Mouse (Mus musculus): ENCODE measurements around the gene Pld4. TPM values are rescaled to one million over a fixed set of nuclear protein-coding genes. Genes with fewer than 3 reads are reported as not detected.

Gene Pld4
- polyA plus RNA-seq, 1 experiment from 2014 or later = 7.9 TPM

DNA sequence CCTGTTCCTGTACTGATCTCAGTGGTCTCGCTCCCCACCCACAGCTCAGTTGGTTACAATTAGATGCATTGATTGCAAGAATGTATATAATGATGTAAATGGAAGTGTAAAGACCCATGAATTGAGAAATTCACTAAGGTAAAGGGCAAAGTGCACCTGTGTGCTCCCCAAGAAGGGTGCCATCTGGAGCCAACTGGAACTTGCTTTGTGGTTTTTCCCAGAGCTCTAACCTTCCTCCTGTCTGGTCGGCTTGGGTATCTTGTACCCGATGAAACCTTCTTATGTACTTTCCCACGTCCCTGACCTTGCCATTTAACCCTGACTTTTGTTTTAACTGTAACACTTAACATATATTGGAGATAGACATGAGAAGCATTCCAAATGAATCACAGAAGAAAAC, 4.6 kb upstream of the Pld4 start:
- peaks cover 20% of the 10 kb centered on the region for H3K27me3 ChIP-seq (replicated peaks)
- H3K9ac ChIP-seq = no peak overlapping the region
- H3K27ac ChIP-seq = no peak overlapping the region
- H3K36me3 ChIP-seq = no peaks in the 10 kb centered on the region
- H3K4me1 ChIP-seq = no peaks in the 10 kb centered on the region
- H3K4me2 ChIP-seq = no peak overlapping the region
- 58% methylated on average over 4 of the region's 4 CpGs for WGBS (ENCODE audit: insufficient replicate concordance)
- H3K9me3 ChIP-seq (replicated peaks) = no peaks in the 10 kb centered on the region
- H3K4me3 ChIP-seq = no peak overlapping the region
- no peak for ATAC-seq

DNA sequence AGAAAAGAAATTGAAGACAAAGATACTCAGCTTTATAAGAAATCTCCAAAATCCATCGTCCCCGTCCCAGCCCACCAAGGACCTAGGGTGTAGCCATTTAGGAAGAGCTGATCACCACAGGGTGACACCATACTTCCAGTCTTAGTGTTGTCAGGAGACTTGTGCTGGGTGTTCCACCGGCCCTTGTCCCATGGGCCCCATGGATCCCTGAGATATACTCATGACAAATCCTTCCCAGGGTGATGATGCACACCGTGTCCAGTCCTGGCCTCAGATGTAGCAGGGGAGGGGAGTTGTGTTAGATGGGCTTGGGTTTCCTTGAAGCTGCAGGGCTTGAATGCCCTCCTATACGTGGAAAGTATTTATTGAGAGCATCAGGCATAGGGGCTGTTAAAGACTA, 2.6 kb upstream of the Pld4 start:
- no peak for ATAC-seq
- Histone ChIP-seq H3K4me3 (no peak overlapping the region), H3K9ac (no peak overlapping the region), H3K36me3 (no peaks in the 10 kb centered on the region), H3K27me3 (replicated peaks) (peaks cover 15% of the 10 kb centered on the region), H3K4me1 (no peaks in the 10 kb centered on the region), H3K9me3 (replicated peaks) (no peaks in the 10 kb centered on the region), H3K27ac (no peak overlapping the region), H3K4me2 (no peak overlapping the region)
- 62% methylated on average over 5 of the region's 5 CpGs for WGBS (ENCODE audit: insufficient replicate concordance)

GRCm38 (mm10) chr12:112759471-112759870, 984 bp upstream of the Pld4 start:
- no peak overlapping the region for H3K4me2 ChIP-seq
- no peak overlapping the region for H3K27ac ChIP-seq
- no peaks in the 10 kb centered on the region for H3K36me3 ChIP-seq
- no peak overlapping the region for H3K9ac ChIP-seq
- WGBS (ENCODE audit: insufficient replicate concordance) = 59% methylated on average over 3 of the region's 3 CpGs
- H3K9me3 ChIP-seq (replicated peaks) = no peaks in the 10 kb centered on the region
- H3K27me3 ChIP-seq (replicated peaks) = peaks cover 15% of the 10 kb centered on the region
- ATAC-seq = no peak
- H3K4me3 ChIP-seq = no peak overlapping the region
- H3K4me1 ChIP-seq = no peaks in the 10 kb centered on the region

DNA sequence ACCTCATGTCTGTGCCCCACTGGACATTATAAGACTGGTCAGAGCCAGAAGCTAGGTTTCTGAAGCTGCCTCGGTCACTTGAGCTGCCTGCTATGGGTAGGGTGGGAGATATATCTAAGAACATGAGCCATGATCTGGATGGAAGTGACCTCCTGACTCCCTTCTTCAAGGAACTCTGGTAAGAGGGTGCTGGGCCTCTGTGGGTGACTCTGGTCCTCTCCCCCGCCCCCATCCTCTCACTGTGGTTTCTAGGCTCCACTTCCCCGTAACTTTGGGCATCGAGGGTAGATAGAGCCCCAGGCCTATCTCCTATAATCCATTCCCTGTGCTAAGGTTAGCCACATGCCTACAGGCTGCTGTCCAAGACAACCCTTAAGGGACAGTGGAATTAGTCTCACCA, 956 bp downstream of the Pld4 start:
- ATAC-seq = no peak
- Histone ChIP-seq H3K9ac (no peak overlapping the region), H3K9me3 (replicated peaks) (no peaks in the 10 kb centered on the region), H3K4me3 (no peak overlapping the region), H3K4me2 (no peak overlapping the region), H3K4me1 (no peaks in the 10 kb centered on the region), H3K36me3 (no peaks in the 10 kb centered on the region), H3K27ac (no peak overlapping the region), H3K27me3 (replicated peaks) (peaks cover 6% of the 10 kb centered on the region; the same call in 1 of the 2 replicates)
- WGBS (ENCODE audit: insufficient replicate concordance) = 30% methylated on average over 4 of the region's 4 CpGs

DNA sequence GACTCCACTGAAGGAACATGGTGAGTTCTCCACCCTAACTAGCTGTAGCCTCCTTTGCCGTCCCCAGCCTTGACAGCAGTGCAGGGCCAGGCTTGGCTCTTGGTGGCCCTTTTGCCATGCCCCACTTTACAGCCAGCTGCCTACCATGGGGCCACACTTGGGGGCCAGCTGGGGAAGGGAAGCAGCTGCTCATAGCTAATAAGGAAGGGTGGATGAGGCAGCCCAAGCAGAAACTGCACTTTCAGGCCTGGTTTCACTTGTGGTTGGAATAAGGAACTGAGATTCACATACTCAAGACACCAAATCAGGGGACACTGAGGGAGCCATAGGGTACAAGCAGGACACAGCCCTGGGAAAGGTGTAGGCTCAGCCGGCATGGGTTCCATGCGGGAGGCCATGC, 1.6 kb downstream of the Pld4 start:
- H3K4me3 ChIP-seq = no peak overlapping the region
- H3K27me3 ChIP-seq (replicated peaks) = peaks cover 6% of the 10 kb centered on the region; the same call in 1 of the 2 replicates
- H3K9ac ChIP-seq = no peak overlapping the region
- WGBS (ENCODE audit: insufficient replicate concordance) = 57% methylated on average over 3 of the region's 3 CpGs
- no peaks in the 10 kb centered on the region for H3K4me1 ChIP-seq
- H3K4me2 ChIP-seq = no peak overlapping the region
- no peaks in the 10 kb centered on the region for H3K9me3 ChIP-seq (replicated peaks)
- no peak overlapping the region for H3K27ac ChIP-seq
- no peaks in the 10 kb centered on the region for H3K36me3 ChIP-seq
- ATAC-seq = 0 out of 2 replicates have a peak, but pooled peaks have one; percentile 27

DNA sequence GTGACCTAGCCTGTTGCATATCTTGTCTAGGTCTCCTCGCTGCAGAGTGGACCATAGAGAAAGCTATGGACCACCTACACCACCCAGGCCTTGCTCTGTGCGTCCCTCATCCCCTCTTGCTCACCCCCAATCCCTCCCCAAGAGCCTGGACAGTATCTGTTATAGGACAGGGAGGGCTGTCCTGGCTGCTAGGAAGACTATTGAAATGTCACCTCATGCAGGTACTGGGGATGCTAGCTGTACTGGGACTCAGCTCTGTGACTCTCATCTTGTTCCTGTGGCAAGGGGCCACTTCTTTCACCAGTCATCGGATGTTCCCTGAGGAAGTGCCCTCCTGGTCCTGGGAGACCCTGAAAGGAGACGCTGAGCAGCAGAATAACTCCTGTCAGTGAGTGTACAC, 2.7 kb downstream of the Pld4 start:
- Histone ChIP-seq H3K4me3 (no peak overlapping the region), H3K27me3 (replicated peaks) (peaks cover 10% of the 10 kb centered on the region; the same call in 1 of the 2 replicates), H3K4me2 (no peak overlapping the region), H3K4me1 (no peaks in the 10 kb centered on the region), H3K9ac (no peak overlapping the region), H3K27ac (no peak overlapping the region), H3K9me3 (replicated peaks) (no peaks in the 10 kb centered on the region), H3K36me3 (no peaks in the 10 kb centered on the region)
- 57% methylated on average over 4 of the region's 4 CpGs for WGBS (ENCODE audit: insufficient replicate concordance)
- no peak for ATAC-seq

DNA sequence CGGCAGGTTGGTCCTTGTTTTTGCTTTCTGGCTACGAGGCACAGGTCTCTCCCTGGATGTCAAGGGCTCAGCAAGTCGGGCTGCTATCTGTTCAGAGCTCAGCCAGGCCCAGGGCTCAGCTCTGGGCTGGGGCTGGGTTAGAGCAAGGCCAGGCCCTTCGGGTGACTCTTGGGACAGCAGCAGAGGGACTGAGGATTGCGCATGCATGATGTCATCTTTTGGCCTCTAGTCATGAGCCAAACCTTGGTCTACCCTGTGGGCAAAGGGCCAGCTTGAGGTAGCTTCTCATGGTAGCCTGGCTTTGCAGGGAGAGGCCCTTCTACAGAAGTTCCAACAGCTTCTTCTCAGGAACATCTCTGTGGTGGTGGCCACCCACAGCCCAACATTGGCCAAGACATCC, 3.7 kb downstream of the Pld4 start:
- no peak overlapping the region for H3K4me2 ChIP-seq
- no peaks in the 10 kb centered on the region for H3K36me3 ChIP-seq
- no peak overlapping the region for H3K27ac ChIP-seq
- no peak for ATAC-seq
- H3K9ac ChIP-seq = no peak overlapping the region
- WGBS (ENCODE audit: insufficient replicate concordance) = 58% methylated on average over 5 of the region's 5 CpGs
- no peaks in the 10 kb centered on the region for H3K4me1 ChIP-seq
- no peaks in the 10 kb centered on the region for H3K9me3 ChIP-seq (replicated peaks)
- H3K4me3 ChIP-seq = no peak overlapping the region
- H3K27me3 ChIP-seq (replicated peaks) = peaks cover 10% of the 10 kb centered on the region; the same call in 1 of the 2 replicates

DNA sequence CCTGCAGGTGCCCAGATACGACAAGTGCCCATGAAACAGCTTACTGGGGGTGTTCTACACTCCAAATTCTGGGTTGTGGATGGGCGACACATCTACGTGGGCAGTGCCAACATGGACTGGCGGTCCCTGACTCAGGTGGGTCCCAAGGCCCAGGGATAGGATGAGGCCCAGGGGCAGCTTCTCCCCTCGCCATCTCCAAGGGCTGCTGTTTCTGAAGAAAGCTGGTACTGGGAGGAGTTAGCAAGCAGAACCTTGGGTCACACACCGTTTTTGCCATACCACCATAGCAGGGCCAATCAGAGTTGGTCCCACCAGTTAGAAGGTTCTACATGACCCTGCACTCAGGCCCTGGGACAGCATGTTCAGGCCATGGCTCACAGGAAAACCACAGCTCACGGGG, 4.5 kb downstream of the Pld4 start:
- H3K27ac ChIP-seq = no peak overlapping the region
- no peak overlapping the region for H3K4me3 ChIP-seq
- WGBS (ENCODE audit: insufficient replicate concordance) = 55% methylated on average over 7 of the region's 7 CpGs
- no peaks in the 10 kb centered on the region for H3K4me1 ChIP-seq
- H3K9me3 ChIP-seq (replicated peaks) = no peaks in the 10 kb centered on the region
- no peaks in the 10 kb centered on the region for H3K36me3 ChIP-seq
- no peak overlapping the region for H3K4me2 ChIP-seq
- peaks cover 10% of the 10 kb centered on the region; the same call in 1 of the 2 replicates for H3K27me3 ChIP-seq (replicated peaks)
- ATAC-seq = no peak
- H3K9ac ChIP-seq = no peak overlapping the region

- WGBS (ENCODE audit: insufficient replicate concordance) = 76% methylated on average over 7 of the region's 7 CpGs
These were observed 6.1 kb downstream of the Pld4 start for GRCm38 (mm10) chr12:112766586-112766985.

DNA sequence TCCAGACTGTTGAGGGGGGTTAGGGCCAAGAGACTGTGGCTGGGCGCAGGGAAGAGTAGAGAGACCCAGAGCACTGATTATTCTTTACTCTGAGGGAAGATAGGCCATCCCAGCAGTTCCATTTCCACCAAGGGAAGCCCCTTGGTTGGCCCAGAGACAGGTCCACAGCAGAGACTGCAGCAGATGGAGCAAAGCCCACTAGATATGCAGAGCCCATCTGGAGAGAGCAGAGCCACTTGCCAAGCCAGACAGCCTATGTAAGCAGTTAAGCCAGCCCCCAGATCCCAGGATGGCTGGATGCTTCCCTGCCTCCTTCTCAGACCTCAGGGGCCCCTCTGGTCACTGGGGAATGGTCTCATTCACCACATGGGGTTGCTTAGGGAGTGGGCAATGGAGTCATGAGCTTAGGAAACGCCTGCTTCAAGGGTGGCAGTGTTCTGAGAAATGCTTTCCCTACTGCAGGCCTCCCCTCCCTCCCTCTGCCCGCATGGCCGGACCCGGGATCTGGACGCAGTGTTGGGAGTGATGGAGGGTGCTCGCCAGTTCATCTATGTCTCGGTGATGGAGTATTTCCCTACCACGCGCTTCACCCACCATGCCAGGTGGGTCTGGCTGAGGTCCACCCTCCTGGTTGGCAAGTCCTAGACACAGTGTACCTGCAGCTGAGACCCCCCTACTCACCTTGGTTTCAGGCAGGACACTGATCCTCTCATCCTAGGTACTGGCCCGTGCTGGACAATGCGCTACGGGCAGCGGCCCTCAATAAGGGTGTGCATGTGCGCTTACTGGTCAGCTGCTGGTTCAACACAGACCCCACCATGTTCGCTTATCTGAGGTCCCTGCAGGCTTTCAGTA, 6.8 kb downstream of the Pld4 start:
- Histone ChIP-seq H3K36me3 (no peaks in the 10 kb centered on the region), H3K4me2 (no peak overlapping the region), H3K4me3 (no peak overlapping the region), H3K9ac (no peak overlapping the region), H3K27me3 (replicated peaks) (peaks cover 11% of the 10 kb centered on the region; the same call in 1 of the 2 replicates), H3K27ac (no peak overlapping the region), H3K4me1 (no peaks in the 10 kb centered on the region), H3K9me3 (replicated peaks) (no peaks in the 10 kb centered on the region)
- ATAC-seq = no peak
- 77% methylated on average over 16 of the region's 16 CpGs for WGBS (ENCODE audit: insufficient replicate concordance)

More at GRCm38 (mm10) chr12:112766586-112766985, 6.1 kb downstream of the Pld4 start:
- H3K9ac ChIP-seq = no peak overlapping the region
- H3K27me3 ChIP-seq (replicated peaks) = peaks cover 10% of the 10 kb centered on the region; the same call in 1 of the 2 replicates
- no peaks in the 10 kb centered on the region for H3K9me3 ChIP-seq (replicated peaks)
- H3K4me2 ChIP-seq = no peak overlapping the region
- no peaks in the 10 kb centered on the region for H3K36me3 ChIP-seq
- H3K4me3 ChIP-seq = no peak overlapping the region
- H3K4me1 ChIP-seq = no peaks in the 10 kb centered on the region
- ATAC-seq = no peak
- no peak overlapping the region for H3K27ac ChIP-seq

DNA sequence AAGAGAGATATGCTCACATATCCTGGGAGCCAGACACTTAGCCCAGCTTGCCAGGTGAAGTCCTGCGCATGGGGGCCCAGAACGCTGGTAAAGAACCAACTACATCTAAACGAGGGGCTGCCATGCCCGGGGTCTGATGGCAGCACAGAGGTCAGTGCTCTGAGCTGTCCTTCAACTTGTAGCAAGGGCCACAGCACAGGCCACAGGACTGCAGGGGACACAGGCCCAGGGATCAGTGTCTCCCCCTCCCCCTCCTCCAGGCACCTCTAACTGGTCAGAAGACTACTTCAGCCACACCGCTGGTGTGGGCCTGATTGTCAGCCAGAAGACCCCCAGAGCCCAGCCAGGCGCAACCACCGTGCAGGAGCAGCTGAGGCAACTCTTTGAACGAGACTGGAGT, 7.7 kb downstream of the Pld4 start:
- ATAC-seq = no peak
- H3K9me3 ChIP-seq (replicated peaks) = no peaks in the 10 kb centered on the region
- no peak overlapping the region for H3K4me2 ChIP-seq
- peaks cover 10% of the 10 kb centered on the region; the same call in 1 of the 2 replicates for H3K27me3 ChIP-seq (replicated peaks)
- H3K4me3 ChIP-seq = no peak overlapping the region
- no peak overlapping the region for H3K27ac ChIP-seq
- WGBS (ENCODE audit: insufficient replicate concordance) = 68% methylated on average over 8 of the region's 8 CpGs
- no peaks in the 10 kb centered on the region for H3K36me3 ChIP-seq
- no peak overlapping the region for H3K9ac ChIP-seq
- H3K4me1 ChIP-seq = no peaks in the 10 kb centered on the region

DNA sequence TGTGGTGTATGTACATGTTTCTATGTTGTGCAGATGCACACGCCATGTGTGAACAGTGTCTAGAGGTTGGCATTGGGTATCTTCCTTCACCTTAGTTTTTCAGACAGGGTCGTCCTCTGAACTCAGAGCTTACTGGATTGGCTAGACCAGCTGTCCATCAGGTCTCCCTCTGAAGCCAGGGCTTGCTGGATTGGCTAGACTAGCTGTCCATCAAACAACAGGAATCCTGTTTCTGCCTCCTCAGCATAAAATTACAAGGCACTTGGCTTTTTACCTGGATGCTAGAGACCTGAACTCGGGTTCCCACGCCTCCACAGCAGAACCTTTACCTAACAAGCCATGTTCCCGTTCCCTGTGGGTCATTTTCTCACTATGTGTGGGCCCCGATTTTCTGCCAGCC, 8.6 kb downstream of the Pld4 start:
- H3K9ac ChIP-seq = no peak overlapping the region
- no peak overlapping the region for H3K4me2 ChIP-seq
- peaks cover 7% of the 10 kb centered on the region; the same call in 1 of the 2 replicates for H3K27me3 ChIP-seq (replicated peaks)
- H3K27ac ChIP-seq = no peak overlapping the region
- no peak for ATAC-seq
- H3K9me3 ChIP-seq (replicated peaks) = no peaks in the 10 kb centered on the region
- 61% methylated on average over 6 of the region's 6 CpGs for WGBS (ENCODE audit: insufficient replicate concordance)
- H3K4me3 ChIP-seq = no peak overlapping the region
- no peaks in the 10 kb centered on the region for H3K36me3 ChIP-seq
- no peaks in the 10 kb centered on the region for H3K4me1 ChIP-seq

All from liver, embryonic 12.5 days (tissue).